11 mouse cellular contexts compared by ENCODE assay signal in the genomic region with DNA sequence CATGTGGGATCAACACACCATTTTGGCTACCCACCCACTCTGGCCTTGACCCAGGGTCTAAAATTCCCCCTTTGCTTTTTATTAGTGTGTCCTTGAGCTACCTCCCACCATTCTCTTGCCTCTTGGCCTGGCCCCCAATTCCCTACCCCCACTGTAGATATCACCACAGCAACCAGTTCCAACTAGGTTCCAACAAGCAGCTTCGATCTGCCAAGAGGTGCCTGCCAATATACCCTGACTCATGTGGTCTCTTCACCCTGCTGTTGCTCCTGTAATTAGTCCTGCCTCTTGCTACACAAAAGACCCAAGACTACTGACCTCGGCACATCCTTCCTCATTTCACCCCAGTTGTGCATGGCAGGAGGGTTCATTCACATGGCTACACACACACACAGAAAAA. TPM values are rescaled to one million over a fixed set of nuclear protein-coding genes. Genes with fewer than 3 reads are reported as not detected.
A peak's percentile ranks its signal among the peaks of the same experiment; 100 is the strongest.
DNase-seq lines count a peak whose midpoint lies in the region; ATAC-seq lines count a peak whose summit lies in the region.
"Had no signal": no experiment of that assay in that cellular context is flagged by ENCODE, and none has a peak within 500 bp of the region (broad histone marks: within the 10 kb centered on the region; RNA-seq: fewer than 3 reads in every experiment).

No protein-coding gene starts in this region.

- H3K4me2 ChIP-seq in hindbrain, embryonic 16.5 days (ENCODE audit: low read length) = no peak overlapping the region
- H3K4me2 ChIP-seq: lung, embryonic 14.5 days had no signal

- H3K27me3 ChIP-seq in hindbrain, embryonic 16.5 days (replicated peaks; ENCODE audit: control insufficient read depth, insufficient read depth, low read length) = no peaks in the 10 kb centered on the region; the same call in 1 of the 2 replicates
- no peaks in the 10 kb centered on the region for H3K27me3 ChIP-seq in splenic B cell, adult 2 months (ENCODE audit: control insufficient read depth, insufficient read depth, low read length, poor library complexity, severe bottlenecking)

- no peak overlapping the region for H3K4me3 ChIP-seq in hindbrain, embryonic 16.5 days (ENCODE audit: low read length)
- H3K4me3 ChIP-seq: left cerebral cortex, adult 2 months had no signal

- H3K9ac ChIP-seq in hindbrain, embryonic 16.5 days (ENCODE audit: low read depth, low read length) = no peak overlapping the region
- H3K9ac ChIP-seq: lung, embryonic 14.5 days had no signal

- H3K9me3 ChIP-seq in hindbrain, embryonic 16.5 days (ENCODE audit: control insufficient read depth, low read length) = no peaks in the 10 kb centered on the region

- DNase-seq in cerebellum, postnatal 10 days = peak; percentile 95 to 96
- no peak for DNase-seq in cerebellum, adult 8-10 months
- peak; percentile 77 to 83 for DNase-seq in right cerebral cortex, postnatal 10 days (ENCODE audit: low spot score in 2 of 2)
- no peak for DNase-seq in right cerebral cortex, postnatal 14 days
- DNase-seq in splenic B cell, adult 2 months (ENCODE audit: low read depth, low spot score) = peak; percentile 20
- DNase-seq in thymus, postnatal 4 days = no peak
- DNase-seq: cerebellum, adult 9-11 months; lung, embryonic 14.5 days had no signal

- no peaks in the 10 kb centered on the region for H3K36me3 ChIP-seq in hindbrain, embryonic 16.5 days (ENCODE audit: control insufficient read depth, insufficient read depth, low read length)
- H3K36me3 ChIP-seq in splenic B cell, adult 2 months (ENCODE audit: control insufficient read depth, insufficient read depth, low read length, poor library complexity, severe bottlenecking) = no peaks in the 10 kb centered on the region

- WGBS in hindbrain, embryonic 16.5 days = 0% methylated on average over 2 of the region's 2 CpGs

- peak overlapping the region; percentile 21; the same call in 1 of the 2 replicates for H3K27ac ChIP-seq in hindbrain, embryonic 16.5 days (ENCODE audit: low read depth, low read length)
- H3K27ac ChIP-seq: left cerebral cortex, adult 2 months had no signal

- H3K4me1 ChIP-seq in hindbrain, embryonic 16.5 days (ENCODE audit: control insufficient read depth, insufficient read depth, low read depth, low read length) = peaks cover 29% of the 10 kb centered on the region

- peak; percentile 80 for ATAC-seq in hindbrain, embryonic 16.5 days
- ATAC-seq in megakaryocyte-erythroid progenitor cell, adult 5-6 weeks (replicated peaks; ENCODE audit: low FRiP score, low TSS enrichment, poor library complexity, severe bottlenecking) = no peak

RNA-seq across cellular contexts. Expression of a gene that starts 21.5 kb away (rescaled TPM):
- polyA plus RNA-seq in hindbrain, embryonic 16.5 days (2015; fragmentation: Nextera tagmentation; extraction: Ambion mirVana) = 11.6 and 16.4 TPM in 2 replicates
- total RNA-seq in megakaryocyte-erythroid progenitor cell, adult 5-6 weeks (2014; fragmentation: Nextera tagmentation) = not detected in 2 replicates
- total RNA-seq in megakaryocyte-erythroid progenitor cell, adult 5-6 weeks (2017) = not detected in 2 replicates

RNA-seq across cellular contexts. Expression of a gene that starts 33.5 kb away (rescaled TPM):
- 0.43 and 0.79 TPM in 2 replicates for polyA plus RNA-seq in hindbrain, embryonic 16.5 days (2015; fragmentation: Nextera tagmentation; extraction: Ambion mirVana)
- total RNA-seq in megakaryocyte-erythroid progenitor cell, adult 5-6 weeks (2014; fragmentation: Nextera tagmentation) = not detected in 2 replicates
- not detected in 2 replicates for total RNA-seq in megakaryocyte-erythroid progenitor cell, adult 5-6 weeks (2017)
- polyA plus RNA-seq: lung, embryonic 14.5 days had no signal

Comparison
In these comparisons a context has a peak if more than half of its experiments do, and no peak if none do; other contexts are left out.
1. DNase-seq: peak in cerebellum, postnatal 10 days (2 of 2), right cerebral cortex, postnatal 10 days (2 of 2) and splenic B cell, adult 2 months (single experiment); none in cerebellum, adult 8-10 months (single experiment), right cerebral cortex, postnatal 14 days (single experiment) and thymus, postnatal 4 days (single experiment).